12 mouse cellular contexts compared by ENCODE assay signal in genomic region chr2:30439631-30440030, GRCm38 (mm10). TPM values are rescaled to one million over a fixed set of nuclear protein-coding genes. Genes with fewer than 3 reads are reported as not detected.
A peak's percentile ranks its signal among the peaks of the same experiment; 100 is the strongest.
DNase-seq lines count a peak whose midpoint lies in the region; ATAC-seq and TF ChIP-seq lines count a peak whose summit lies in the region.
"Had no signal": no experiment of that assay in that cellular context is flagged by ENCODE, and none has a peak within 500 bp of the region (broad histone marks: within the 10 kb centered on the region; RNA-seq: fewer than 3 reads in every experiment).

No protein-coding gene starts in this region.

- ATAC-seq in liver, embryonic 13.5 days (ENCODE audit: low read depth): no peak
- no peak for ATAC-seq in megakaryocyte-erythroid progenitor cell, adult 5-6 weeks (replicated peaks; ENCODE audit: low FRiP score, low TSS enrichment, poor library complexity, severe bottlenecking)
- ATAC-seq: inflammation-experienced regulatory T-cells, adult 6 months had no signal

- H3K9ac ChIP-seq in liver, embryonic 13.5 days: no peak overlapping the region

- peaks cover 45% of the 10 kb centered on the region for H3K4me1 ChIP-seq in kidney, adult 2 months (ENCODE audit: control insufficient read depth, insufficient read depth, low read length)
- peaks cover 55% of the 10 kb centered on the region for H3K4me1 ChIP-seq in embryonic facial prominence, embryonic 10.5 days
- peaks cover 41% of the 10 kb centered on the region for H3K4me1 ChIP-seq in embryonic fibroblast, embryonic 13.5 days (ENCODE audit: control insufficient read depth, insufficient read depth, low read length)
- H3K4me1 ChIP-seq in liver, embryonic 13.5 days (replicated peaks): peaks cover 65% of the 10 kb centered on the region

- H3K27me3 ChIP-seq in kidney, adult 2 months (replicated peaks; ENCODE audit: control insufficient read depth, insufficient read depth, low read length): no peaks in the 10 kb centered on the region
- H3K27me3 ChIP-seq in embryonic facial prominence, embryonic 10.5 days (replicated peaks; ENCODE audit: low read depth, poor library complexity, severe bottlenecking): no peaks in the 10 kb centered on the region
- H3K27me3 ChIP-seq in liver, embryonic 13.5 days: no peaks in the 10 kb centered on the region

- WGBS in kidney, adult 2 months: 81% methylated on average over 6 of the region's 6 CpGs
- WGBS in embryonic facial prominence, embryonic 10.5 days: 92% methylated on average over 6 of the region's 6 CpGs
- WGBS in liver, embryonic 13.5 days (ENCODE audit: insufficient replicate concordance): 90% methylated on average over 6 of the region's 6 CpGs

- no peaks in the 10 kb centered on the region; the same call in 1 of the 2 replicates for H3K36me3 ChIP-seq in kidney, adult 2 months (ENCODE audit: control insufficient read depth, insufficient read depth, low read length)
- H3K36me3 ChIP-seq in embryonic facial prominence, embryonic 10.5 days (replicated peaks): peaks cover 80% of the 10 kb centered on the region
- peaks cover 95% of the 10 kb centered on the region for H3K36me3 ChIP-seq in liver, embryonic 13.5 days

- DNase-seq in kidney, adult 2 months: no peak
- DNase-seq in kidney, adult 9 months: no peak
- no peak for DNase-seq in embryonic facial prominence, embryonic 10.5 days (ENCODE audit: low spot score)
- DNase-seq in liver, embryonic 13.5 days: no peak
- DNase-seq in retina, embryonic 14.5 days (ENCODE audit: low spot score): no peak
- no peak for DNase-seq in retina, postnatal 1 day
- DNase-seq: adrenal gland, postnatal 25 days; lung, adult 2 months; thymus, postnatal 14 days had no signal

- TF ChIP-seq CTCF in kidney, adult 2 months (conservative IDR thresholded peaks at IDR 0.05; ENCODE audit: insufficient read depth, insufficient read length, low read depth, low read length): no peak
- TF ChIP-seq CTCF in embryonic fibroblast, embryonic 13.5 days (IDR thresholded peaks at IDR 0.05; ENCODE audit: borderline replicate concordance, insufficient read depth, low read length): no peak

- H3K9me3 ChIP-seq in embryonic facial prominence, embryonic 10.5 days: no peaks in the 10 kb centered on the region
- no peaks in the 10 kb centered on the region for H3K9me3 ChIP-seq in liver, embryonic 13.5 days (replicated peaks)

- H3K4me2 ChIP-seq in liver, embryonic 13.5 days: no peak overlapping the region

- no peak overlapping the region for H3K4me3 ChIP-seq in kidney, adult 2 months (ENCODE audit: insufficient read depth, low read depth, low read length)
- no peak overlapping the region for H3K4me3 ChIP-seq in embryonic facial prominence, embryonic 10.5 days
- H3K4me3 ChIP-seq in embryonic fibroblast, embryonic 13.5 days (ENCODE audit: insufficient read depth, low read length): no peak overlapping the region
- no peak overlapping the region for H3K4me3 ChIP-seq in liver, embryonic 13.5 days (replicated peaks)

- peak overlapping the region; percentile 97 for H3K27ac ChIP-seq in kidney, adult 2 months (ENCODE audit: insufficient read depth, low read depth, low read length)
- H3K27ac ChIP-seq in embryonic facial prominence, embryonic 10.5 days (replicated peaks): peak overlapping the region; percentile 98; the same call in 1 of the 2 replicates
- H3K27ac ChIP-seq in embryonic fibroblast, embryonic 13.5 days (ENCODE audit: insufficient read depth, low read length): peak overlapping the region; percentile 99
- H3K27ac ChIP-seq in liver, embryonic 13.5 days: peak overlapping the region; percentile 85; the same call in 1 of the 2 replicates

- no peak for TF ChIP-seq POLR2A in kidney, adult 2 months (IDR thresholded peaks at IDR 0.05; ENCODE audit: low read depth, low read length)
- no peak for TF ChIP-seq POLR2A in embryonic fibroblast, embryonic 13.5 days (IDR thresholded peaks at IDR 0.05; ENCODE audit: low read depth, low read length)

RNA-seq across cellular contexts. Expression of gene Ptpa, which starts 23.8 kb away (rescaled TPM):
- 132 and 176 TPM in 2 replicates for polyA plus RNA-seq in kidney, adult 2 months (2012; rRNA removed)
- 161 and 162 TPM in 2 replicates for polyA plus RNA-seq in embryonic facial prominence, embryonic 10.5 days (2016; fragmentation: Nextera tagmentation; extraction: Ambion mirVana)
- 126 and 137 TPM in 2 replicates for polyA plus RNA-seq in embryonic fibroblast, embryonic 13.5 days (2011; ENCODE audit: insufficient read length, low read depth, missing spikeins)
- 142 and 147 TPM in 2 replicates for polyA plus RNA-seq in liver, embryonic 13.5 days (2015; fragmentation: Nextera tagmentation; extraction: Ambion mirVana)
- 228 and 237 TPM in 2 replicates for total RNA-seq in megakaryocyte-erythroid progenitor cell, adult 5-6 weeks (2014; fragmentation: Nextera tagmentation)
- total RNA-seq in megakaryocyte-erythroid progenitor cell, adult 5-6 weeks (2017): 74.1 and 93.5 TPM in 2 replicates

RNA-seq across cellular contexts. Expression of gene Crat, which starts 24.0 kb away (rescaled TPM):
- 214 and 254 TPM in 2 replicates for polyA plus RNA-seq in kidney, adult 2 months (2012; rRNA removed)
- polyA plus RNA-seq in embryonic facial prominence, embryonic 10.5 days (2016; fragmentation: Nextera tagmentation; extraction: Ambion mirVana): 19.9 and 20.3 TPM in 2 replicates
- 22.3 and 29.1 TPM in 2 replicates for polyA plus RNA-seq in embryonic fibroblast, embryonic 13.5 days (2011; ENCODE audit: insufficient read length, low read depth, missing spikeins)
- 20.5 and 23.9 TPM in 2 replicates for polyA plus RNA-seq in liver, embryonic 13.5 days (2015; fragmentation: Nextera tagmentation; extraction: Ambion mirVana)
- total RNA-seq in megakaryocyte-erythroid progenitor cell, adult 5-6 weeks (2014; fragmentation: Nextera tagmentation): 24.3 and 29.2 TPM in 2 replicates
- total RNA-seq in megakaryocyte-erythroid progenitor cell, adult 5-6 weeks (2017): 11.2 and 16.0 TPM in 2 replicates

RNA-seq across cellular contexts. Expression of gene Ier5l, which starts 34.4 kb away (rescaled TPM):
- 9.9 and 16.1 TPM in 2 replicates for polyA plus RNA-seq in kidney, adult 2 months (2012; rRNA removed)
- 2.8 and 3.4 TPM in 2 replicates for polyA plus RNA-seq in embryonic facial prominence, embryonic 10.5 days (2016; fragmentation: Nextera tagmentation; extraction: Ambion mirVana)
- polyA plus RNA-seq in embryonic fibroblast, embryonic 13.5 days (2011; ENCODE audit: insufficient read length, low read depth, missing spikeins): 17.1 and 18.1 TPM in 2 replicates
- 0.12 and 0.13 TPM in 2 replicates for polyA plus RNA-seq in liver, embryonic 13.5 days (2015; fragmentation: Nextera tagmentation; extraction: Ambion mirVana)
- total RNA-seq in megakaryocyte-erythroid progenitor cell, adult 5-6 weeks (2014; fragmentation: Nextera tagmentation): not detected in 2 replicates
- total RNA-seq in megakaryocyte-erythroid progenitor cell, adult 5-6 weeks (2017): 0.56 TPM in 1 of 2 replicates, not detected in the other
- polyA plus RNA-seq: inflammation-experienced regulatory T-cells, adult 6 months had no signal

RNA-seq across cellular contexts. Expression of gene Dolpp1, which starts 47.6 kb away (rescaled TPM):
- 30.6 and 36.4 TPM in 2 replicates for polyA plus RNA-seq in kidney, adult 2 months (2012; rRNA removed)
- polyA plus RNA-seq in embryonic facial prominence, embryonic 10.5 days (2016; fragmentation: Nextera tagmentation; extraction: Ambion mirVana): 46.2 and 47.9 TPM in 2 replicates
- polyA plus RNA-seq in embryonic fibroblast, embryonic 13.5 days (2011; ENCODE audit: insufficient read length, low read depth, missing spikeins): 26.6 and 33.8 TPM in 2 replicates
- polyA plus RNA-seq in liver, embryonic 13.5 days (2015; fragmentation: Nextera tagmentation; extraction: Ambion mirVana): 20.3 and 21.3 TPM in 2 replicates
- 24.0 and 29.0 TPM in 2 replicates for total RNA-seq in megakaryocyte-erythroid progenitor cell, adult 5-6 weeks (2014; fragmentation: Nextera tagmentation)
- total RNA-seq in megakaryocyte-erythroid progenitor cell, adult 5-6 weeks (2017): 16.3 and 19.7 TPM in 2 replicates
